Mouse (Mus musculus): ENCODE measurements around the gene Ogfod1. TPM values are rescaled to one million over a fixed set of nuclear protein-coding genes. Genes with fewer than 3 reads are reported as not detected.
A peak's percentile ranks its signal among the peaks of the same experiment; 100 is the strongest.

The Ogfod1 gene
- polyA plus RNA-seq, 1 experiment from 2014 or later: 14.2 TPM

DNA sequence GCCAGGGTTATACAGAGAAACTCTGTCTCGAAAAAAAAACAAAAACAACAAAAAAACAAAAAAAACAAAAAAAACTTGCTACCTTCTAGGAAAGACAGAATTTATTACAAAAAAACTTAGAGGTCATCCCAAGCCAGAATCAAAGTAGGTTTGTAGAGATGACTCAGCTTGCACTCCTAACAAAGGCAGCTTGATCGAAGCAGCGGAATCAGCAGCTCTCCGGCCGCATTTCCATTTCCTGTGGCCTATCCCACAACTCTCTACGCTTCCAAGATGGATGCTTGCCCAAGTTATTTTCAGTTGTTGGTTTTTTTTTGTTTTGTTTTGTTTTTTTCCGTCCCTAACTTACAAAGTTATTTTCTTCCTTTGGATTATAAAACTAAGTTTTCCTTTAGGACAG, 31.8 kb downstream of the Ogfod1 start:
- no peaks in the 10 kb centered on the region for H3K27me3 ChIP-seq (ENCODE audit: insufficient read depth, low read length)
- H3K9ac ChIP-seq: no peak overlapping the region
- no peak overlapping the region for H3K27ac ChIP-seq (ENCODE audit: low read depth)
- no peak overlapping the region for H3K4me2 ChIP-seq
- 96% methylated on average over 7 of the region's 7 CpGs for WGBS
- H3K4me1 ChIP-seq (ENCODE audit: insufficient read depth): no peaks in the 10 kb centered on the region
- H3K36me3 ChIP-seq (ENCODE audit: insufficient read depth): peaks cover 23% of the 10 kb centered on the region
- no peak for DNase-seq
- no peak for TF ChIP-seq CTCF (IDR thresholded peaks at IDR 0.05; ENCODE audit: low read depth)
- no peaks in the 10 kb centered on the region for H3K9me3 ChIP-seq (ENCODE audit: low read depth, low read length)
- ATAC-seq (ENCODE audit: insufficient read depth): no peak
- no peak overlapping the region for H3K4me3 ChIP-seq (ENCODE audit: low read depth, low read length)

DNA sequence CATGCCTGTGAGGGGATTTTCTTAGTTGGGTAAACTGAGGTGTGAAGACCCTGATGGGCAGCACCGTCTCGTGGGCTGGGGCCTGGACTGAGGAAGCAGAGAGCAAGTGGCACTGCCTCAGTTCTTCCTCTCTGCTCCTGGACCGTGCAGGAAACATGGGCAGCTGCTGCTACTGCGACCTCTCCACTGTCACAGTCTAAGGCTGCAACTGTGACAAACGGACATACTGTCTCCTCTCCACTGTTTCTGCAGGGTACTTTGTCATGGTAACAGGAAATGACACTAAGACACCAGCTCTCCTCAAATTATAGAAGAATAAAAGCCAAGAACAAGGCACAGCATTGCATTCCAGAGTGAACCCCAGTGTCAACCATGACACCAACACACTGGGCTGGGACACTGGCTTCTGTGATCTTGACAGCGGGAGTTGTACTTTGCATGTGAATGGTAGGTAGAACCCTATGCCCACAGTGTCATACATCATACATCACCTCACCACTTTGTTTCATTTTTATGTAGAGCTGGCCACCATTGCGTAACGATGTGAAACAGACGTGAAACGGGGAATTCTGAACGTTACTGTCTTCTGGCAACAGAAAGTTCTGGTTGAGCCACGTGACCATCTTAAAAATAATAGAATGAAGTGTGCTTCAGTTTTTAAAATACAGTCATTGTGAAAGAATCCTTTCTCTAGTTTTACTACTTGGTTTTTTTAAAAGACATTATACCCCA, 39.6 kb downstream of the Ogfod1 start:
- WGBS: 82% methylated on average over 12 of the region's 12 CpGs
- Histone ChIP-seq H3K4me3 (ENCODE audit: low read depth, low read length) (no peak overlapping the region), H3K36me3 (ENCODE audit: insufficient read depth) (no peaks in the 10 kb centered on the region), H3K4me1 (ENCODE audit: insufficient read depth) (no peaks in the 10 kb centered on the region), H3K9me3 (ENCODE audit: low read depth, low read length) (no peaks in the 10 kb centered on the region), H3K27ac (ENCODE audit: low read depth) (no peak overlapping the region), H3K27me3 (ENCODE audit: insufficient read depth, low read length) (no peaks in the 10 kb centered on the region), H3K9ac (no peak overlapping the region), H3K4me2 (no peak overlapping the region)
- DNase-seq (no peak), ATAC-seq (ENCODE audit: insufficient read depth) (no peak)
- no peak for TF ChIP-seq CTCF (IDR thresholded peaks at IDR 0.05; ENCODE audit: low read depth)

DNA sequence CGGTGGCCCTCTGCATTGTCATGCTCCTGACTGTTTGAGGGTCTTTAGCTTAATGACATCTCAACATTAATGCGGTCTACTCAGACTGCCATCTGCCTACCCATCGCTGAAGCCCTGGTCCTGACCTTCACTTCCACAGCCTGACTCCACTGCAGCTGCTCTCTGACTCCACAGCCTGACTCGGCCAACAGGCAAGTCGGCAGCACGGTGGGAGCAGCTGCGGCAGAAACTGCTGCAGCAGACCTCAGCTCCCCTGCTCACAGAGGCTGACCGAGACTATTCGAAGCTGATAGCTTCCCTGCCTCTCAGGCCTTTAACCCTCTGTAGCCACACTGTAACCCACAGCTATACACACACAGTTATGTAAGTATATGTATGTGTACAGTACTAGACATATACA, 51.0 kb downstream of the Ogfod1 start:
- no peak for DNase-seq
- Histone ChIP-seq H3K9ac (no peak overlapping the region), H3K4me3 (ENCODE audit: low read depth, low read length) (no peak overlapping the region), H3K4me1 (ENCODE audit: insufficient read depth) (no peaks in the 10 kb centered on the region), H3K4me2 (no peak overlapping the region), H3K36me3 (ENCODE audit: insufficient read depth) (no peaks in the 10 kb centered on the region), H3K27ac (ENCODE audit: low read depth) (no peak overlapping the region), H3K27me3 (ENCODE audit: insufficient read depth, low read length) (no peaks in the 10 kb centered on the region), H3K9me3 (ENCODE audit: low read depth, low read length) (no peaks in the 10 kb centered on the region)
- WGBS: 75% methylated on average over 9 of the region's 9 CpGs
- no peak for ATAC-seq (ENCODE audit: insufficient read depth)
- no peak for TF ChIP-seq CTCF (IDR thresholded peaks at IDR 0.05; ENCODE audit: low read depth)

DNA sequence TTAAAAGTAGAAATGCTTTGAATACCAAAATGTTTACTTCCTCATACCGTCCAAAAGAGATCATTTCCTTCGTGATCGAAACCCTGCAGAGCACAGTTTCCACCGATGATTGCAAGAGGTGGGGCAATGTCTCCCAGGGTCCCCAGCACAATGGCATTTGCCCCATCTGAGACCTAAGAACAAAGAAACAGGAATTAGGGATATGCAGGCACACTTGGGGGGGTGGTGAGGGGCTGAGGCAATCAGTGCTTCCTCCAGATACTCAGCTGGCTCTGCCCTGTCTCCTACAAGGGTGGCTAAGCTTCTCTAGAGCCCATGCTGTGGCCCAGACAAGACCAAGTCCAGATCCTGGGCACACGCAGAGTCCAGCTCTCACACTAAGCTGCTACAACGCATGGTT, 52.7 kb downstream of the Ogfod1 start:
- 70% methylated on average over 6 of the region's 6 CpGs for WGBS
- DNase-seq (no peak), ATAC-seq (ENCODE audit: insufficient read depth) (no peak)
- no peak for TF ChIP-seq CTCF (IDR thresholded peaks at IDR 0.05; ENCODE audit: low read depth)
- H3K4me1 ChIP-seq (ENCODE audit: insufficient read depth): no peaks in the 10 kb centered on the region
- H3K27ac ChIP-seq (ENCODE audit: low read depth): no peak overlapping the region
- no peak overlapping the region for H3K4me2 ChIP-seq
- no peaks in the 10 kb centered on the region for H3K9me3 ChIP-seq (ENCODE audit: low read depth, low read length)
- no peak overlapping the region for H3K9ac ChIP-seq
- H3K36me3 ChIP-seq (ENCODE audit: insufficient read depth): no peaks in the 10 kb centered on the region
- no peaks in the 10 kb centered on the region for H3K27me3 ChIP-seq (ENCODE audit: insufficient read depth, low read length)
- H3K4me3 ChIP-seq (ENCODE audit: low read depth, low read length): no peak overlapping the region

DNA sequence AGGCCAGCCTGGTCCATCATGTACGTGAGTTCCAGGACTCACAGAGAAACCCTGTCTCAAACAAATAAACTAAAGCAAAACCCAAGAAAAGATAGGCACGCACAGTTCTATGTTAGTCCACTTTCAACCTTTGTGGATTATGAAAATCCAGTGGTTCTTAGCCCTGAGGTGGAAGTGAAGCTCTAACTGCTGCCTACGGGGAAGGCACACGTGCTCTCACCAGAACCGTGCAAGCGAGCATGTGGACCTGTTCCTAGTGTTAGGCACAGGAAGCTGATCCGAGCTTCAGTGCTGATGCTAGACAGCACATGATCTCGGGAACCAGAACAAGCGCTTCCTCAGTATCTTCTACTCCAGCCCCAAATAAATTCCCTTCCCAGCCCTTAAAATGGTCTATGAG, 55.9 kb downstream of the Ogfod1 start:
- WGBS: 75% methylated on average over 9 of the region's 9 CpGs
- DNase-seq (no peak), ATAC-seq (ENCODE audit: insufficient read depth) (no peak)
- Histone ChIP-seq H3K36me3 (ENCODE audit: insufficient read depth) (no peaks in the 10 kb centered on the region), H3K4me1 (ENCODE audit: insufficient read depth) (peaks cover 5% of the 10 kb centered on the region; the same call in 1 of the 2 replicates), H3K9ac (no peak overlapping the region), H3K4me3 (ENCODE audit: low read depth, low read length) (no peak overlapping the region), H3K27me3 (ENCODE audit: insufficient read depth, low read length) (no peaks in the 10 kb centered on the region), H3K27ac (ENCODE audit: low read depth) (no peak overlapping the region), H3K9me3 (ENCODE audit: low read depth, low read length) (no peaks in the 10 kb centered on the region), H3K4me2 (no peak overlapping the region)
- TF ChIP-seq CTCF (IDR thresholded peaks at IDR 0.05; ENCODE audit: low read depth): no peak

DNA sequence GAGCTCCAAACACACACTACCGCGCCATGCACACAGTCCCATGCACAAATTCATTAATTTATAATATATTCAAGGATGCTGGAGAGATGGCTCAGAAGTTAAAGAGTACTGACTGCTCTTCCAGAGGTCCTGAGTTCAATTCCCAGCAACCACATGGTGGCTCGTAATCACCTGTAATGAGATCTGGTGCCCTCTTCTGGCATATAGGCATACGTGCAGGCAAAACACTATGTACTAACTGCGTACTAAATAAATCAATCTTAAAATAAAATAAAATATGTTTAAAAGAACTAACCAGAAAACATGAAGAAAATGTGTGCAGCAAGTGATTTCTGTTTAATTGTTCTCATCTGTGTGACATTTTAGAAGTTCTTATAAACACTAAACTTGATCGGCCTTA, 57.3 kb downstream of the Ogfod1 start:
- H3K27me3 ChIP-seq (ENCODE audit: insufficient read depth, low read length): no peaks in the 10 kb centered on the region
- peak; percentile 24; the same call in 1 of the 2 replicates for TF ChIP-seq CTCF (IDR thresholded peaks at IDR 0.05; ENCODE audit: low read depth)
- peaks cover 9% of the 10 kb centered on the region; the same call in 1 of the 2 replicates for H3K4me1 ChIP-seq (ENCODE audit: insufficient read depth)
- DNase-seq (no peak), ATAC-seq (ENCODE audit: insufficient read depth) (no peak)
- H3K9me3 ChIP-seq (ENCODE audit: low read depth, low read length): no peaks in the 10 kb centered on the region
- H3K4me3 ChIP-seq (ENCODE audit: low read depth, low read length): no peak overlapping the region
- H3K27ac ChIP-seq (ENCODE audit: low read depth): no peak overlapping the region
- H3K36me3 ChIP-seq (ENCODE audit: insufficient read depth): no peaks in the 10 kb centered on the region
- no peak overlapping the region for H3K4me2 ChIP-seq
- 82% methylated on average over 6 of the region's 6 CpGs for WGBS
- no peak overlapping the region for H3K9ac ChIP-seq

DNA sequence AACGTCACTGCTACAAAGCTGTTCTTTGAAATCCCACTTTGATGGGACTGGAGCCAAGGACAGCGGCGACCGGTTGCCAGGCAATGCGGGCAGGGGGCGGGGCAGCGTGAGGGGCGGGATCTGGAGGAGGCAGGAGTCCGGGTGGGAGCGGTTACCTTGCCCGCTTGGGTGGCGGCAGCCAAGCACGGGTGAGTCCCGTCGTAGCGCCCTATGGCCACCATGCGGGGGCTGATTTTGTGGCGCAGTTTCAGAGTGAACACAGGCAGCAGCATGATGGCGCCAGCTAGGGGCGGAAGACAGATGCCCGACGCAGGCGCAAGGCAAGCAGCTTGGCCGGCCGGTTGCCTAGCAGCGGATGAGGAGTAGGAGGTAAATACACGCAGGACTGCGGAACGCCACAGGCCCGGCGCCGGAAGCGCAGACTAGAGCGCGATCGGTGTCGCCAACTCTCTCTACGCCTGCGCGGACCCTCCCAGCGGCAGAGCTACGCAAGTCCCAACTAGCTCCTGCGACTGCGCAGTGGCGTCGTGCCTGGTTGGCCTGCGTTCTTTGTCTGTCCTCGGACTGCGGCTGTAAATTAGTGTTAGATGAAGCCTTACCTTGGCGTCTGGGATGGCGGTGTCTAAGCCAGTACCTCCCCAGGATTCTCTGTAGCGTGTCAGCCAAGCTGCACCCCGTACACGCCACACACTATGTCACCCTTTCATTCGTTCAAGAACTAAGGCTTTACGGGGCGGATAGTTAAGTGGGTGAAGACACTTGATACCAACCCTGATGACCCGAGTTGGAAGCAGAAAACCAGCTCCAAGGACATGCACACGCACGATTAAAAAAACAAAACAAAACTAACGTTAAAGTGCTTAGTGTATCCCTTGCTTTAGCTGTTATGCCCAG, 61.3 kb downstream of the Ogfod1 start, which contains the start of gene Bbs2:
Bbs2 (minus strand) TSS at position 848 of the 894 bp plus-strand sequence.
- Histone ChIP-seq H3K27me3 (ENCODE audit: insufficient read depth, low read length) (no peaks in the 10 kb centered on the region), H3K4me1 (ENCODE audit: insufficient read depth) (peaks cover 9% of the 10 kb centered on the region; the same call in 1 of the 2 replicates), H3K9me3 (ENCODE audit: low read depth, low read length) (no peaks in the 10 kb centered on the region), H3K4me3 (ENCODE audit: low read depth, low read length) (peak within 1 kb of the TSS; percentile 64), H3K9ac (peak within 1 kb of the TSS; percentile 71), H3K27ac (ENCODE audit: low read depth) (peak within 1 kb of the TSS; percentile 96), H3K36me3 (ENCODE audit: insufficient read depth) (no peaks in the 10 kb centered on the region), H3K4me2 (peak within 1 kb of the TSS; percentile 85)
- DNase-seq (peak; percentile 100), ATAC-seq (ENCODE audit: insufficient read depth) (peak; percentile 99)
- WGBS: under 1% methylated on average over 61 of the region's 61 CpGs
- peak; percentile 58 for TF ChIP-seq CTCF (IDR thresholded peaks at IDR 0.05; ENCODE audit: low read depth)

Data from lung, embryonic 14.5 days (tissue).